Mouse (Mus musculus) heart, adult 2 months (tissue): ENCODE measurements at regions not wholly inside any gene's neighbourhood (a gene's known extent, or its start where the extent isn't known, plus 50 kb on each side); places are given as distances from the start of the nearest gene placed in this dataset.

Source experiments
- CTCF ChIP-seq: fragments of 200-600 bp; IDR thresholded peaks from 2 replicates; pipeline ENCODE4 v1.8.1; 2022; ENCODE audit warnings: antibody characterized with exemption, mild to moderate bottlenecking, moderate library complexity
- POLR2A ChIP-seq: fragments of 200-500 bp; IDR thresholded peaks from 2 replicates; pipeline ENCODE4 v1.6.1; 2011; ENCODE audit warnings: mild to moderate bottlenecking, low read depth, low read length, control low read depth; ENCODE audit not compliant: insufficient read depth

GRCm38 (mm10) chr3:51108639-51109202 is 115.5 kb upstream of the Noct start:
- TF ChIP-seq POLR2A (no peak), CTCF (no peak)
